Mouse (Mus musculus) cerebellum, adult (tissue): ENCODE measurements at regions not wholly inside any gene's neighbourhood (a gene's known extent, or its start where the extent isn't known, plus 50 kb on each side); places are given as distances from the start of the nearest gene placed in this dataset.

Experiments used
- ATAC-seq: cut with Nextera tagmentation; 2 replicates; pipeline ENCODE4 v1.9.2; 2017; ENCODE audit warnings: mild to moderate bottlenecking, moderate library complexity, mixed read lengths; ENCODE audit not compliant: insufficient number of reproducible peaks, low FRiP score, low TSS enrichment

GRCm38 (mm10) chr13:71164012-71164411 lies 322.4 kb upstream of the Adamts16 start:
- no peak for ATAC-seq

- no peak for ATAC-seq
Measured at GRCm38 (mm10) chr13:71162952-71163351, 321.3 kb upstream of the Adamts16 start.

- no peak for ATAC-seq
Measured at GRCm38 (mm10) chr13:71158300-71158860, 316.8 kb upstream of the Adamts16 start.

GRCm38 (mm10) chr13:71157656-71158299 lies 316.2 kb upstream of the Adamts16 start:
- no peak for ATAC-seq

GRCm38 (mm10) chr13:71150092-71150491 lies 308.5 kb upstream of the Adamts16 start:
- no peak for ATAC-seq

- ATAC-seq: no peak
Measured at GRCm38 (mm10) chr13:71149303-71149696, 307.7 kb upstream of the Adamts16 start.

- ATAC-seq: no peak; the same call in 1 of the 2 replicates
Measured at GRCm38 (mm10) chr13:71148491-71149302, 307.1 kb upstream of the Adamts16 start.

- no peak for ATAC-seq
Measured at GRCm38 (mm10) chr13:71146859-71147443, 305.3 kb upstream of the Adamts16 start.

- no peak for ATAC-seq
Measured at GRCm38 (mm10) chr13:71138745-71139312, 297.2 kb upstream of the Adamts16 start.

- no peak for ATAC-seq
Measured at GRCm38 (mm10) chr13:71135940-71136632, 294.5 kb upstream of the Adamts16 start.

GRCm38 (mm10) chr13:71121484-71121883 lies 279.9 kb upstream of the Adamts16 start:
- ATAC-seq: no peak

- no peak for ATAC-seq
Measured at GRCm38 (mm10) chr13:71108175-71108574, 266.6 kb upstream of the Adamts16 start.

GRCm38 (mm10) chr13:71105229-71105838 lies 263.7 kb upstream of the Adamts16 start:
- peak; percentile 80; the same call in 1 of the 2 replicates for ATAC-seq

- 0 out of 2 replicates have a peak, but pooled peaks have one; percentile 22 for ATAC-seq
Measured at GRCm38 (mm10) chr13:71104419-71105228, 263.0 kb upstream of the Adamts16 start.

- ATAC-seq: no peak
Measured at GRCm38 (mm10) chr13:71084301-71084700, 242.7 kb upstream of the Adamts16 start.

- no peak; the same call in 1 of the 2 replicates for ATAC-seq
Measured at GRCm38 (mm10) chr13:71075916-71076315, 234.3 kb upstream of the Adamts16 start.

GRCm38 (mm10) chr13:71074012-71074411 lies 232.4 kb upstream of the Adamts16 start:
- no peak for ATAC-seq

- ATAC-seq: no peak
Measured at GRCm38 (mm10) chr13:71068757-71069201, 227.2 kb upstream of the Adamts16 start.

GRCm38 (mm10) chr13:71068011-71068410 lies 226.4 kb upstream of the Adamts16 start:
- no peak for ATAC-seq
